Comparison of ENCODE assay signal across 8 mouse cellular contexts in genomic region chr6:135323311-135323982, GRCm38 (mm10). TPM values are rescaled to one million over a fixed set of nuclear protein-coding genes. Genes with fewer than 3 reads are reported as not detected.
A peak's percentile ranks its signal among the peaks of the same experiment; 100 is the strongest.
DNase-seq lines count a peak whose midpoint lies in the region; ATAC-seq lines count a peak whose summit lies in the region.

No protein-coding gene starts in this region.

- H3K27me3 ChIP-seq in heart, embryonic 16.5 days (ENCODE audit: control insufficient read depth, insufficient read depth, low read length): no peaks in the 10 kb centered on the region

- peak; percentile 72 for ATAC-seq in heart, embryonic 16.5 days (replicated peaks; ENCODE audit: extremely low read depth, insufficient read depth, low FRiP score)
- ATAC-seq in erythroid progenitor cell, adult 5-6 weeks (replicated peaks; ENCODE audit: low FRiP score, poor library complexity, severe bottlenecking): no peak; the same call in 1 of the 2 replicates

- H3K4me3 ChIP-seq in heart, embryonic 16.5 days (ENCODE audit: low read length): 0 out of 2 replicates have a peak overlapping the region, but pooled peaks have one; percentile 12
- H3K4me3 ChIP-seq in macrophage (ENCODE audit: inconsistent target): no peak overlapping the region

- WGBS in heart, embryonic 16.5 days: 38% methylated on average over 16 of the region's 16 CpGs
- 0% methylated on average over 15 of the region's 16 CpGs for WGBS in macrophage (ENCODE audit: missing documents)

- H3K27ac ChIP-seq in heart, embryonic 16.5 days (ENCODE audit: low read length): peak overlapping the region; percentile 47
- H3K27ac ChIP-seq in macrophage: peak overlapping the region; percentile 70

- peaks cover 12% of the 10 kb centered on the region; the same call in 1 of the 2 replicates for H3K4me1 ChIP-seq in heart, embryonic 16.5 days (ENCODE audit: control insufficient read depth, insufficient read depth, low read length)

- H3K9ac ChIP-seq in heart, embryonic 16.5 days (ENCODE audit: low read length): no peak overlapping the region

- H3K79me2 ChIP-seq in macrophage (ENCODE audit: inconsistent target): no peaks in the 10 kb centered on the region

- DNase-seq in ovary, adult 18-20 months (ENCODE audit: low spot score): peak; percentile 33
- DNase-seq in ovary, postnatal 10 days (ENCODE audit: low spot score): no peak
- peak; percentile 42 for DNase-seq in embryo, embryonic 10.5 days (ENCODE audit: low spot score)
- peak; percentile 84 for DNase-seq in kidney, postnatal 10 days
- DNase-seq in spleen, postnatal 14 days (ENCODE audit: low spot score in 2 of 2): peak; percentile 12 to 14

- peak overlapping the region; percentile 32 for H3K4me2 ChIP-seq in heart, embryonic 16.5 days (ENCODE audit: low read depth, low read length)

- H3K9me3 ChIP-seq in heart, embryonic 16.5 days (replicated peaks; ENCODE audit: control insufficient read depth, low read length): no peaks in the 10 kb centered on the region

- no peaks in the 10 kb centered on the region for H3K36me3 ChIP-seq in heart, embryonic 16.5 days (ENCODE audit: control insufficient read depth, insufficient read depth)
- no peaks in the 10 kb centered on the region for H3K36me3 ChIP-seq in macrophage (ENCODE audit: inconsistent target)

RNA-seq across cellular contexts. Expression of gene Pbp2, which starts 13.2 kb away (rescaled TPM):
- polyA plus RNA-seq in heart, embryonic 16.5 days (2015; fragmentation: Nextera tagmentation; extraction: Ambion mirVana): not detected in 2 replicates
- total RNA-seq in macrophage (2018; cell fraction: chromatin; rRNA removed): not detected
- total RNA-seq in macrophage (2018; cell fraction: cytosol; rRNA removed): not detected
- not detected for total RNA-seq in macrophage (2018; cell fraction: nucleus; rRNA removed)
- not detected in 3 replicates for polyA plus RNA-seq in macrophage (2018)
- 1.7 TPM in 1 of 2 replicates, not detected in the other for total RNA-seq in erythroid progenitor cell, adult 5-6 weeks (2015; ENCODE audit: low replicate concordance)
- not detected in 2 replicates for total RNA-seq in erythroid progenitor cell, adult 5-6 weeks (2017; ENCODE audit: low replicate concordance)

RNA-seq across cellular contexts. Expression of gene Emp1, which starts 38.9 kb away (rescaled TPM):
- 48.5 and 51.9 TPM in 2 replicates for polyA plus RNA-seq in heart, embryonic 16.5 days (2015; fragmentation: Nextera tagmentation; extraction: Ambion mirVana)
- 100 to 1,000 TPM in 9 of 26 experiments, 10 to 100 TPM in 11, 1 to 10 TPM in 6; 3.0 to 546 (median 57.0) TPM for total RNA-seq in macrophage (2018; cell fraction: chromatin; rRNA removed)
- total RNA-seq in macrophage (2018; cell fraction: cytosol; rRNA removed): 100 to 1,000 TPM in 13 of 26 experiments, 10 to 100 TPM in 13; 25.9 to 510 (median 155) TPM
- total RNA-seq in macrophage (2018; cell fraction: nucleus; rRNA removed): 100 to 1,000 TPM in 13 of 26 experiments, 10 to 100 TPM in 13; 21.9 to 558 (median 121) TPM
- polyA plus RNA-seq in macrophage (2018): 209 to 490 TPM (median 475 TPM) in 3 replicates
- total RNA-seq in erythroid progenitor cell, adult 5-6 weeks (2015; ENCODE audit: low replicate concordance): 3.2 TPM in 1 of 2 replicates, not detected in the other
- total RNA-seq in erythroid progenitor cell, adult 5-6 weeks (2017; ENCODE audit: low replicate concordance): 0.77 and 2.0 TPM in 2 replicates
